7 mouse cellular contexts compared by ENCODE assay signal in genomic region chr10:60957820-60958233, GRCm38 (mm10).
A peak's percentile ranks its signal among the peaks of the same experiment; 100 is the strongest.
DNase-seq lines count a peak whose midpoint lies in the region; ATAC-seq and TF ChIP-seq lines count a peak whose summit lies in the region.

No protein-coding gene starts in this region.

- no peak for ATAC-seq in heart, embryonic 13.5 days (ENCODE audit: extremely low read depth, insufficient number of reproducible peaks, low FRiP score, low TSS enrichment)
- ATAC-seq in monocyte, adult 5-6 weeks (replicated peaks; ENCODE audit: insufficient number of reproducible peaks, low FRiP score, low TSS enrichment, poor library complexity, severe bottlenecking): no peak

- H3K4me3 ChIP-seq in CH12.LX (replicated peaks in 1 of 3; ENCODE audit: low read depth in 2 of 3, low read length in 2 of 3, poor library complexity in 1 of 3): peak overlapping the region in 1 of 3 experiments; percentile 2
- H3K4me3 ChIP-seq in heart, embryonic 13.5 days: peak overlapping the region; percentile 15; the same call in 1 of the 2 replicates

- no peak overlapping the region for H3K27ac ChIP-seq in CH12.LX (ENCODE audit: insufficient read depth, low read depth)
- peak overlapping the region; percentile 89 for H3K27ac ChIP-seq in heart, embryonic 13.5 days (replicated peaks)

- H3K79me2 ChIP-seq in CH12.LX (replicated peaks; ENCODE audit: control insufficient read depth, extremely low read depth, insufficient read depth, poor library complexity, severe bottlenecking): no peaks in the 10 kb centered on the region

- H3K9me3 ChIP-seq in CH12.LX (replicated peaks; ENCODE audit: low read length): no peaks in the 10 kb centered on the region
- no peaks in the 10 kb centered on the region for H3K9me3 ChIP-seq in heart, embryonic 13.5 days

- DNase-seq in layer of hippocampus, adult 9-10 months (ENCODE audit: low spot score): peak; percentile 4
- DNase-seq in layer of hippocampus, adult 18-20 months (ENCODE audit: low spot score in 2 of 2): no peak
- DNase-seq in CH12.LX (ENCODE audit: extremely low read depth): no peak
- DNase-seq in brain, embryonic 14.5 days (ENCODE audit: low read depth): peak; percentile 80
- peak; percentile 57 for DNase-seq in right cerebral cortex, postnatal 4 days

- H3K36me3 ChIP-seq in CH12.LX (replicated peaks in 1 of 2; ENCODE audit: control insufficient read depth in 1 of 2, insufficient read depth in 1 of 2, low read length in 1 of 2): no peaks in the 10 kb centered on the region
- H3K36me3 ChIP-seq in heart, embryonic 13.5 days: no peaks in the 10 kb centered on the region

- peaks cover 83% of the 10 kb centered on the region for H3K27me3 ChIP-seq in CH12.LX (replicated peaks)
- peaks cover 12% of the 10 kb centered on the region; the same call in 1 of the 2 replicates for H3K27me3 ChIP-seq in heart, embryonic 13.5 days (replicated peaks)

- in situ Hi-C loops in CH12.LX (cut with MboI; ENCODE audit: low pct_ligation_motif_present, low pct_unique_long_range_greater_than_20kb, low sequenced_read_pairs): no loop called here

- no peak overlapping the region for H3K9ac ChIP-seq in CH12.LX (ENCODE audit: insufficient read depth, low read depth)
- peak overlapping the region; percentile 63 for H3K9ac ChIP-seq in heart, embryonic 13.5 days

- peaks cover 0 to 7% of the 10 kb centered on the region in 2 experiments; a peak in 1 of 4 replicates for H3K4me1 ChIP-seq in CH12.LX (ENCODE audit: control insufficient read depth in 1 of 2, insufficient read depth in 2 of 2)
- H3K4me1 ChIP-seq in heart, embryonic 13.5 days: peaks cover 40% of the 10 kb centered on the region

- no peak for TF ChIP-seq EP300 in CH12.LX (IDR thresholded peaks at IDR 0.05; ENCODE audit: low read length)

- H3K4me2 ChIP-seq in CH12.LX (ENCODE audit: insufficient read depth, low read depth, poor library complexity, severe bottlenecking): peak overlapping the region; percentile 8; the same call in 1 of the 2 replicates
- H3K4me2 ChIP-seq in heart, embryonic 13.5 days: peak overlapping the region; percentile 59

- no peak for TF ChIP-seq CTCF in CH12.LX (conservative IDR thresholded peaks at IDR 0.05 in 1 of 2, IDR thresholded peaks at IDR 0.05 in 1 of 2; ENCODE audit: low read depth in 2 of 2, low read length in 2 of 2)
- TF ChIP-seq CTCF in brain, embryonic 14.5 days (IDR thresholded peaks at IDR 0.05; ENCODE audit: borderline replicate concordance, extremely low read depth, insufficient read depth, insufficient read length): no peak

- no peak for TF ChIP-seq RAD21 in CH12.LX (IDR thresholded peaks at IDR 0.05; ENCODE audit: low read depth, low read length)

- 14% methylated on average over 17 of the region's 17 CpGs for WGBS in heart, embryonic 13.5 days

- no peak for TF ChIP-seq POLR2A in CH12.LX (IDR thresholded peaks at IDR 0.05; ENCODE audit: low read depth, low read length)
- TF ChIP-seq POLR2A in brain, embryonic 14.5 days (IDR thresholded peaks at IDR 0.05; ENCODE audit: borderline replicate concordance, extremely low read depth, insufficient read depth, insufficient read length, poor library complexity, severe bottlenecking): no peak

- dilution Hi-C loops in CH12.LX (cut with MboI; ENCODE audit: extremely low pct_ligation_motif_present, extremely low pct_unique_long_range_greater_than_20kb, low sequenced_read_pairs): no loop called here

TF ChIP-seq in CH12.LX, 34 proteins besides CTCF, POLR2A, EP300 and RAD21:
- no peak for TF ChIP-seq NELFE (IDR thresholded peaks at IDR 0.05; ENCODE audit: low read depth, low read length)
- TF ChIP-seq MAZ (IDR thresholded peaks at IDR 0.05; ENCODE audit: low read depth, low read length): no peak
- TF ChIP-seq CHD2 (IDR thresholded peaks at IDR 0.05; ENCODE audit: low read length): no peak
- peak; percentile 69 for TF ChIP-seq BHLHE40 (IDR thresholded peaks at IDR 0.05; ENCODE audit: low read depth, low read length)
- TF ChIP-seq SMC3 (IDR thresholded peaks at IDR 0.05; ENCODE audit: low read depth, low read length): no peak

Comparison
In these comparisons a context has a peak if more than half of its experiments do, and no peak if none do; other contexts are left out.
1. DNase-seq: peak in layer of hippocampus, adult 9-10 months (single experiment), brain, embryonic 14.5 days (single experiment) and right cerebral cortex, postnatal 4 days (single experiment); none in layer of hippocampus, adult 18-20 months (0 of 2) and CH12.LX (single experiment).